Mouse (Mus musculus) monocyte, adult 2 months (primary cell): ENCODE results near the gene Bcl9l.

Source experiments
- DNase-seq, 2 experiments: peaks; one replicate each; pipeline ENCODE4 v3.0.0; 2022; ENCODE audit warnings: low spot score in 2 of 2, low read depth in 1 of 2

The Bcl9l gene

GRCm38 (mm10) chr9:44540676-44541075 lies 58.1 kb downstream of the Bcl9l start:
- DNase-seq, result no peak

GRCm38 (mm10) chr9:44542364-44542763 lies 59.7 kb downstream of the Bcl9l start:
- DNase-seq, result no peak

GRCm38 (mm10) chr9:44544986-44545385 lies 62.4 kb downstream of the Bcl9l start:
- DNase-seq, result no peak

GRCm38 (mm10) chr9:44548412-44549152 lies 66.0 kb downstream of the Bcl9l start:
- DNase-seq, result no peak

GRCm38 (mm10) chr9:44551138-44551537 lies 68.5 kb downstream of the Bcl9l start:
- peak; percentile 27 to 35 for DNase-seq

- no peak for DNase-seq
Observed at GRCm38 (mm10) chr9:44552161-44552560, 69.5 kb downstream of the Bcl9l start.
